Mouse (Mus musculus) ES-E14 (cell line): Measurements from ENCODE around the gene Syt12. TPM values are rescaled to one million over a fixed set of nuclear protein-coding genes. Genes with fewer than 3 reads are reported as not detected.

ENCODE experiments used
- DNase-seq: peaks from one replicate; pipeline ENCODE4 v3.0.0-alpha.2; 2013; ENCODE audit warnings: low read depth, low spot score
- H3K27ac ChIP-seq: 2 replicates; pipeline ENCODE4 v1.5.1; 2012; ENCODE audit warnings: low read depth, mild to moderate bottlenecking, low read length, moderate library complexity, mixed read lengths; ENCODE audit not compliant: poor library complexity, insufficient read depth, severe bottlenecking
- H3K36me3 ChIP-seq: 2 replicates; pipeline ENCODE4 v1.6.1; 2012; ENCODE audit warnings: mild to moderate bottlenecking, low read length, moderate library complexity, mixed read lengths; ENCODE audit not compliant: control insufficient read depth, poor library complexity, insufficient read depth, severe bottlenecking
- H3K4me1 ChIP-seq, 2 experiments: fragments of 150-350 bp in 1 of 2; sonication (generic) in 1 of 2; 2 replicates each; pipeline ENCODE4 v1.6.1; 2012; ENCODE audit warnings: low read length in 2 of 2, mild to moderate bottlenecking in 1 of 2, mixed read lengths in 1 of 2; ENCODE audit not compliant: control insufficient read depth in 2 of 2, insufficient read depth in 2 of 2, poor library complexity in 1 of 2
- H3K4me3 ChIP-seq, 2 experiments: fragments of 150-350 bp in 1 of 2; sonication (generic) in 1 of 2; 2 replicates each; pipeline ENCODE4 v1.5.1; 2012; ENCODE audit warnings: low read length in 2 of 2, low read depth in 1 of 2, mild to moderate bottlenecking in 1 of 2, mixed read lengths in 1 of 2; ENCODE audit not compliant: insufficient read depth in 1 of 2, poor library complexity in 1 of 2, severe bottlenecking in 1 of 2
- H3K9ac ChIP-seq: 2 replicates; pipeline ENCODE4 v1.6.1; 2012; ENCODE audit warnings: low read depth, mild to moderate bottlenecking, low read length, mixed read lengths; ENCODE audit not compliant: poor library complexity, insufficient read depth, severe bottlenecking
- H3K9me3 ChIP-seq: fragments of 150-350 bp; sonication (generic); 2 replicates; pipeline ENCODE4 v1.6.1; 2012; ENCODE audit warnings: low read depth, mild to moderate bottlenecking, low read length; ENCODE audit not compliant: control insufficient read depth, insufficient read depth
- CHD2 ChIP-seq: IDR thresholded peaks from 2 replicates; pipeline ENCODE4 v1.6.1; 2014; ENCODE audit warnings: mild to moderate bottlenecking, low read depth, low read length, inconsistent platforms
- HCFC1 ChIP-seq: IDR thresholded peaks from 2 replicates; pipeline ENCODE4 v1.6.1; 2012; ENCODE audit warnings: low read length, inconsistent platforms, borderline replicate concordance; ENCODE audit not compliant: insufficient read depth
- MAFK ChIP-seq: IDR thresholded peaks from 2 replicates; pipeline ENCODE4 v1.6.1; 2014; ENCODE audit warnings: mild to moderate bottlenecking, low read depth, low read length, inconsistent platforms; ENCODE audit not compliant: insufficient read depth
- ZC3H11A ChIP-seq: IDR thresholded peaks from 2 replicates; pipeline ENCODE4 v1.6.1; 2012; ENCODE audit warnings: low read depth, mild to moderate bottlenecking, inconsistent platforms, low read length, borderline replicate concordance
- ZNF384 ChIP-seq: IDR thresholded peaks from 2 replicates; pipeline ENCODE4 v1.6.1; 2012; ENCODE audit warnings: low read depth, low read length, inconsistent platforms
- in situ Hi-C, 2 experiments: fragments of 600-800 bp; cut with MboI; formaldehyde crosslinking; loops; one replicate each; pipeline ENCODE4 v1.15.1; 2025; ENCODE audit warnings: low sequenced_read_pairs in 2 of 2, inconsistent platforms in 1 of 2; ENCODE audit not compliant: unreplicated experiment in 2 of 2
- total RNA-seq: library from RNA; depleted of rRNA; stranded (reverse); fragments of 300-350 nt; gene quantifications from 2 replicates; pipeline ENCODE4 v1.2.3, GENCODE M21; 2012

Gene Syt12
- total RNA-seq, 1 experiment, result 0.58 TPM

GRCm38 (mm10) chr19:4446661-4447420 is 30.4 kb downstream of the Syt12 start:
- Histone ChIP-seq H3K4me1 (peaks cover 0 to 14% of the 10 kb centered on the region in 2 experiments; a peak in 2 of 4 replicates), H3K4me3 (no peak overlapping the region), H3K9ac (no peak overlapping the region), H3K9me3 (no peaks in the 10 kb centered on the region), H3K27ac (no peak overlapping the region), H3K36me3 (peaks cover 3% of the 10 kb centered on the region; the same call in 1 of the 2 replicates)
- DNase-seq, result no peak
- TF ChIP-seq ZC3H11A (no peak), ZNF384 (no peak), CHD2 (no peak), HCFC1 (no peak), MAFK (no peak)
- in situ Hi-C loops, result no loop called here

GRCm38 (mm10) chr19:4442408-4442807 is 34.8 kb downstream of the Syt12 start:
- Histone ChIP-seq H3K9ac (no peak overlapping the region), H3K4me3 (no peak overlapping the region), H3K27ac (no peak overlapping the region), H3K36me3 (peaks cover 3% of the 10 kb centered on the region; the same call in 1 of the 2 replicates), H3K4me1 (peaks cover 2 to 19% of the 10 kb centered on the region in 2 experiments; a peak in 2 of 4 replicates), H3K9me3 (no peaks in the 10 kb centered on the region)
- in situ Hi-C loops, result no loop called here
- no peak for TF ChIP-seq CHD2
- no peak for DNase-seq

- Histone ChIP-seq H3K9me3 (no peaks in the 10 kb centered on the region), H3K27ac (no peak overlapping the region), H3K4me3 (no peak overlapping the region), H3K36me3 (peaks cover 3% of the 10 kb centered on the region; the same call in 1 of the 2 replicates), H3K9ac (no peak overlapping the region), H3K4me1 (peaks cover 2 to 19% of the 10 kb centered on the region in 2 experiments; a peak in 2 of 4 replicates)
- DNase-seq, result no peak
- TF ChIP-seq HCFC1 (no peak), CHD2 (no peak), ZNF384 (no peak)
- in situ Hi-C loops, result no loop called here
Measured at GRCm38 (mm10) chr19:4441621-4442161, 35.6 kb downstream of the Syt12 start.

- TF ChIP-seq ZC3H11A (no peak), MAFK (no peak), HCFC1 (no peak), CHD2 (no peak), ZNF384 (no peak)
- DNase-seq, result no peak
- peaks cover 3% of the 10 kb centered on the region; the same call in 1 of the 2 replicates for H3K36me3 ChIP-seq
- H3K9ac ChIP-seq, result no peak overlapping the region
- H3K9me3 ChIP-seq, result no peaks in the 10 kb centered on the region
- in situ Hi-C loops, result no loop called here
- H3K27ac ChIP-seq, result no peak overlapping the region
- H3K4me1 ChIP-seq, result peaks cover 2 to 19% of the 10 kb centered on the region in 2 experiments; a peak in 2 of 4 replicates
- H3K4me3 ChIP-seq, result no peak overlapping the region
Measured at GRCm38 (mm10) chr19:4441090-4441591, 36.1 kb downstream of the Syt12 start.
